Mouse (Mus musculus) c-Kit-positive CD71-positive TER-119-negative erythroid progenitor cells, embryonic 14.5 days (primary cell): ENCODE measurements around the gene Hoxa11.

Source experiments
- DNase-seq: peaks from one replicate; pipeline ENCODE4 v3.0.0-alpha.2; 2013; ENCODE audit warnings: low read depth

Hoxa11 gene

DNA sequence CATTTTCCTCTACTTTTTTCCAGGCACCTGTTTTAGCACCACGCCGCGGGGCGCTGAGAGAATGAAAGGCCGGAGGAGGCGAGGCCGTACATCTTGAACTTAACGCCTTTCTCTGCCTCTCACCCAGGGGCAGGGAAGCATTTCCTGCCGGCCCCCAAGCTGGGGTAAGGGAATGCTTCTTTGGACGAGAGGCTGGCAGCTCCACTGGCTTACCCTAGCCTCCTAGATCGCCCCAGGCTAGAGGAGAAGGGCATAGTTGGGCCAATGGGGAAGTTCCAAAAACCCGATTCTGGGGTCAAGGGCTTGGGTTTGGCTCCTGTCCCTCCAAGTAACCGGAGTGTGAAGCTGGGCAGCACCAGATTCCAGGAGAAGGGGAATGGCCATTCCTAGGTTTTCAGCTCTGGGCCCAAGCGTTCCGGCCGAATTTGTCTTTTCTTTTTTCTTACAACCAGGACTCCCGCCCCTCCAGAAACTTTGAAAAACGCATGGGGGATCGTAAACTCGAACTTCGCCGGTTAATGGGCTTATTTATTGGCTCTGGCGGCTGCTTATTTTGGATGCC, 12.5 kb downstream of the Hoxa11 start:
- DNase-seq = no peak

DNA sequence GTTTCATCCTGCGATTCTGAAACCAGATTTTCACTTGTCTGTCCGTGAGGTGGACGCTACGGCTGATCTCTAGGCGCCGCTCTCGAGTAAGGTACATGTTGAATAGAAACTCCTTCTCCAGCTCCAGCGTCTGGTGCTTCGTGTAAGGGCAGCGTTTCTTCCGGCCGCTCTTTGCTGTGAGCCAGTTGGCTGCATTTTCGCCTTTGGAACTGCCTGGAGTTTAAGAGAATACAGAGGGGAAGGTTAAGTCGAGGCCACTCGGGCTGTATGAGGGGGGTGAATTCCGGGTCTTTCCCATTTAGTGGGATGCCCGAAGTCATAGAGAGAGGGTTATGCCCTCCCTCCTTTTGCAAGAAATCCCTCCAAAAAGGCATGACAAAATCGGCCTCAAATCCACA, 13.0 kb downstream of the Hoxa11 start:
- DNase-seq = no peak

DNA sequence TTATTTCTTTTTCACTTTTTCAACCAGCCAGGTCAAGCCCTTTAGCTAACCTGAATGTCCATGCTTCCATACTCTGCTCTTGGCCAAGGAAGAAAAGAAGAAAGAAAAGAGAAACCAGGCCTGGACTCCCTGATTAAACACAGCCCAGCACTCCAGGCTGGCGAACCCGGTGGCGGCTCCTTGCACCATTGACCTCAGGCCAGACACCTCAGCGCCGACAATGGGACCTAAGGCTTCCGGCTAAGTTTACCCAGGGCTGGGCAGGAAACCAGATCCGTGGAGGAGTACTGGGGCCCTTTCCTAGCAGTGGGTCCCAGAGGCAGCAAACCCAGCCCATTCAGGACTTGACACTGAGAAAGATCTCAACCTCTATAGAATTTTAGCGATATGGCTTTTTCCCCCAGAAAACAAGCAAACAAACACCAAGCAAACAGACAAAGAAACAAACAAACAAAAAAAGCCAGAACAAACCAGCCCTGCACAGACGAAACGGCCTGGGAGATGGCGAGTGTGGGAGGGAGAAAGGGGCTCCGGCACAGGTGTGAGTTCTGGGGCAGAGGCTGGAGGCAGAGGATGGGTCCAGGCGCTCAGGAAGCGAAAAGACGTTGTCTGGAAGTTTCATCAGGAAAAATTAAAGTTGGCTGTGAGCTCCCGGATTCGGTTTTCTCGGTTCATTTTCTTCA, 13.6 kb downstream of the Hoxa11 start:
- no peak for DNase-seq

DNA sequence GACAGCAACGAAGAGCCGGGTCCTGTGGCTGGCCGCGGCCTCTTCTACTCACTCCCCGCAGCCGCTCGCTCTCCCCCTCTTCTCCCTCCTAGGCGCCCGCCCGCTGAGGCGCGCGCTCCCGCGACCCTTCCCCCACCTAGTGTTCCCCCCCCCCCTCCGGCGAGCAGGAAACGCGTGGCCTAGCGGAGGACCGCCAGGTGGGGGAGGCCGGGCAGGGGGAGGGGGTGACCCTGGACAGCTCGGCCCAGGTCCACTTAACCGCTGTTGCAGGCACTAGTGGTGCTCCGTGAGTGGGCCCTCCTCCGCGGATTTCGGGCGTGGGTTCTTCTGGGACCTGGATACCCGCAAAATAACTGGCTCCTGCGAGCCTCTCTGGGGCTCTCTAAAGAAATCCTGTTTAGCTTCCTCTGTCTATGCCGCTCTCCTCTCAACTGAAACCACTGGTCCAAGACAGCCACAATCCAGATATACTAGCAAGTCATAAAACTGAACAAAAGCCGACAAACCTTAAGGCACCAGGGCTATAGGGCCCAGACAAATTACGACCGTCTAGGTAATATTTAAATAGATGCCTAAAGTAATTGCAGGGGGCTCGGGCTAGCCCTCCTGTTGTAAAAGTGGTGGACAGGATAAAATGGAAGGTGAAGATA, 15.0 kb downstream of the Hoxa11 start, which contains the start of gene Hoxa9:
TSS of gene Hoxa9 (minus strand) at position 574 of the 650 bp plus-strand sequence.
- no peak for DNase-seq

DNA sequence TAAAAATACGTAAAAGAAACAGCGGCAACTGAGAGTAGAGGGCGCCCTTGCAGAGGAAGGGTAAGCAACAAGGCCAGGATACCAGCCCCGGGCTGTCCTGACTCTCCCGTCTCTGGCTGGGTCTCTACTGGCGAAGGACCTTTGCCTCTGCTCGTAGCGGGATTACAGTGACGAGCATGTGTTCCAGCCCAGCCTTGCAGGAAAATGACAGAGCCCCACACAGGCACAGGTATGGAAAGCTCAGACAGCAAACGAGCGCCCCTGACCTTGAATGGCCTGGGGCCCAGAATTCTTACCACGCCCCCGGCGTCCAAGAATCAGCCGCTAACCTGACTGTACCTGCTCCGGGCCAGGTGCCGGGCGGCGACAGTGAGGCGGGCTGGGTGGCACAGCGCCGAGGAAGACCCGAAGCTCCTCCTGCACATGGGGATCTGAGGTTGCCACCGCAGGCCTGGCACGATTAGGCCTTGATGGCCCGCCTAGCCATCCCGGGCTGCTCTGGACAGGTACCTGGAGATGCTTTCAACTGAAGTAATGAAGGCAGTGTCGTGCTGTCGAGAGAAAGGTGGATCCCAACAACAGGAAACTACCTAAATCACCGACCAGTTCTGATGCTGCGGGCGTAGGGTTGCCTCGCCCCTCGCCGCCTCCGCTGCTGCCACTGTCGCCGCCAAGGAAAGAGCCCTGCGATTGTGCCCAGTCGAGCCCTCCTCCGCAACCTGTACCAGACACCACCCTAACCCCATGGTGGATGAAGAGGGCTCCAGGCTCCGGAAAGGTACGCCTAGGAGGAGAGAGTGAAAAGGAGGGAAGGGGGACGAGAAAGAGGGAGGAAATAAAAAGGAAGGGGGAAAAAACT, 15.8 kb downstream of the Hoxa11 start:
- DNase-seq = no peak

DNA sequence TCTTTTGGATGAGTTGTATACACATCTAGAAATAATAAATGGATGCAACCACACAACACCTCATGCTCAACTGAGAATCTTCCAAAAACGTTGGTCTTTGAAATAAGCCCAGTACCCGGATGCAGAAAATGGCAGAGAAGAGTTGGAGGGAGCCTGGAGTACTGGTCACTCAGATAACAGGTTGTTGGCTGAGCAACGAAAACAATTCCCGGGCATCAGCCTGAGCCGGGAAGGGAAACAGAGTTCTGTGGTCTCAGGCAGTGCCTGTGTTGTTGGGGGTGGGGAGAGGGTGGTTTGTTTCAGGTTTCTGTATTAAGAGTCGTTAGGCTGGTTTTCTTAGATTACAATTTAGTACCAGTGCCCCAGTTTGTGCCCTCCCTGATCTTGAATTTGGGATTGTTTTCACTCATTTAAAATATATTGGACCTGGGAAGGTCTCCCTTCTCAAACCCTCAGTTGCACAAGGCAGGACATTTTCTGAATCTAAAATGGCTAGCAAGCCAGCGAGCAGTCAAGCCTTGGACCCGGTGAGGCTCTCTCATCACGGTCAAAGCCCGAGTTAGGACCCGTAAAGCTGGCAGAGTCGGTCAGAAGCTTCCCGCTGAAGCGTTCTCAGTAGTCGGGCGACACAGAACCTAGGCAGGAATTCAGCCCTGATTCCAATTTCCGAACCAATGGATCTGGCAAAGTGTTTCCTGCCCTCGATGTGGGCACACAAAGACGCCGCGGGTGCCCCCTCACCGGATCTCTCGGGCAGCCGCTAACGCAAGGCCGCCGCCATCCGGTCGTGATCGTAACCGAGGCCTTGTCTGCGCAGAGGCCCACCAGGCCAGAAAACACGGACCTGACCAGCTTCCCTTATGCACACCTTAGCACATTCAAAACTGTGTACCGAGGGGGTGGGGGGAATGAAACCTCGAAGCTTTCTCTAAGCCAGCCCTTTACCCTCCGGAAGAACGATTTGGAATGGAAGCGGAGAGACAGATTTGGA, 16.8 kb downstream of the Hoxa11 start:
- DNase-seq = no peak

DNA sequence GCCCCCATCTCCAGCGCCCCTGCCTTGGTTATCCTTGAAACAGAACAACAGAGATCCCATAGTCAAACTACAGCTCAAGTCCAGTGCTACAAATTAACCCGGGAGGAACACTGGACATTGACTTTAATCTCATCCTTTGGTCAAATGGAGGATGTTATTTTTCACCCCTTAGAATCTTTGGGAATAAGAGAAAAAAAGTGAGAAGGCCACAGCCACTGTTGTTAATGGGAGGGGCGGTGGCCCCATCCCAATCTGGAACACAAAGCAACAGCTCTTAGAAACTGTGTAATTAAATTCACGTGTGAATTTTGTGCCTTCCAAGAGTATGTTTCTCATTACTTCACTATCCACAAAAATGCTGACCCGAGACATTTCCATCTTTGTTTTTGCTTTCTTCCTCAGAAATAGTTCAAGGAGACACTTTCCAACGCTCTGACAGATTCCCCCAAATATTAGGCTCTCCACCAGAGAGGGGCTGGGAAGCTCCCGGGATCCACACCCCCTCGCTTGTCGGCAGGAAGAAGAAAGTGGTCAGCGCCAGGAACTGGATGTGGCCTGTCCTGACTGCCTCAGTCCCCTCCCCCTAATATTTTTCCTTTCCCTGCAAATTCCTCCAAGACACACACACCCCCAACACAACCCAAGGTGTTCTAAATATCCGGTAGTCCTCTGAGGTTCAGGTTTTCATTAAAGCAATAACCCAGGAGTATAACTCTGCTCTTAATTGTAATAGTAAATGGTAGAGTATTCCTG, 18.0 kb downstream of the Hoxa11 start:
- no peak for DNase-seq

DNA sequence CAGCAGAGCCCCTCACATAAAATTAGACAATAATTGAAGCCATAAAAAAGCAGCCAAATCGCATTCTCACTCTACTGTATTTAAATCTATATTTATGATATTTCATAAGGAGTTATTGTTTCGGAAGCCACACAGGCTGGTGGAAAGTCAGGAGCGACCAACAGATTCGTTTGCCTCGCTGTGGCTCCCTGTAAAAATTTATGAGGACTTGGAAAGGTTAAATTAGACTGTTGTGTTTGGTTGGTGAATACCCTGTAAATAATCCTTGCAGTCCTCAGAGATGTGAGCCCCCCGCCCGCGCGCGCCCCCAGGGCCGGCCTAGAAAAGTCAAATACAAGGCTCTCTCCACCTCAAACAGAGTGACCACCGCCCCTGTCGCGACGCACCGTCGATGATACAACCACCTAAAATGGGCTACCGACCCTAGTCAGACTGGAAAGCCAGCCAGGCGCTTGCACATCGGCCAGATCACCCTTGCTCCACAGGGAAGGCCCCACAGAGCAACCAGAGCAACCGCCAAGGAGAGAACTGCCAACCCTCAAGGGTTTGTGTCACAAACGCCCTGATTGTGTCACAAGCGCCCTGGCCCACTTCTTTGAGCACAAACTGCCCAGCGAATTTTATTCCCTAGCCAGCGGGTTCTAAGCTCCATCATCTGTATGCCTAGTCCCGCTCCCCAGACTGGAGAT, 18.9 kb downstream of the Hoxa11 start:
- no peak for DNase-seq

DNA sequence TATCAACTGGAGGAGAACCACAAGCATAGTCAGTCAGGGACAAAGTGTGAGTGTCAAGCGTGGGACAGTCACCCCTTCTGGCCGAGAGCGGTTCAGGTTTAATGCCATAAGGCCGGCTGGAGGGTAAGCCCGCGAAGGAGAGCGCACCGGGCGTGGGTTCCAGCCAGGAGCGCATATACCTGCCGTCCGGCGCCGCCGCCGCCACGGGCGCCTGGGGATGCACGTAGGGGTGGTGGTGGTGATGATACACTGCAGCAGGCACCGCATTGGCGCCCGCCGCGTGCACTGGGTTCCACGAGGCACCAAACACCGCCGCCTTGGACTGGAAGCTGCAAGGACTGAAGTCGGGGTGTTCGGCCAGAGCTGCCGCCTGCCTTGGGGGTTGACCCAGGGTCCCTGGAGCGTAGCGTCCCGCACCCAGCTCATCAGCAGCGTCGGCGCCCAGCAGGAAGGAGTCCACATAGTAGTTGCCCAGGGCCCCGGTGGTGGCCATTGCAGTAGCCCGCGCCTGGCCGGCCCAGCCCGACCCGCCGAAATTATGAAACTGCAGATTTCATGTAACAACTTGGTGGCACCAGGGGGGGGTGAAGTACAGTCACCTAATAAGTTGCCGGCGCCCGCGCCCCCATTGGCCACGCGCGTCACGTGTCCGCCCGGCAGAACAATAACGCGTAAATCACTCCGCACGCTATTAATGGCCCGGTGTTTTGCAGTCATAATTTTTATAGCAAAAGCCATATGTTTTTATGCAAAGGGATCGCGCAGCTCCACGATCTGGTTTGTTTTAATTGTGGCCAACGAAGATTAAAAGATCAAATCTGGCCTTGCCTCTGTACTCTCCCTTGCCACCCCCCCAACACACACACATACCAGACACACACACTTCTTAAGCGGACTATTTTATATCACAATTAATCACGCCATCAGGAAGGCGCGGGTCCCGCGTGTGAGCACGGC, 19.7 kb downstream of the Hoxa11 start:
- DNase-seq = no peak

DNA sequence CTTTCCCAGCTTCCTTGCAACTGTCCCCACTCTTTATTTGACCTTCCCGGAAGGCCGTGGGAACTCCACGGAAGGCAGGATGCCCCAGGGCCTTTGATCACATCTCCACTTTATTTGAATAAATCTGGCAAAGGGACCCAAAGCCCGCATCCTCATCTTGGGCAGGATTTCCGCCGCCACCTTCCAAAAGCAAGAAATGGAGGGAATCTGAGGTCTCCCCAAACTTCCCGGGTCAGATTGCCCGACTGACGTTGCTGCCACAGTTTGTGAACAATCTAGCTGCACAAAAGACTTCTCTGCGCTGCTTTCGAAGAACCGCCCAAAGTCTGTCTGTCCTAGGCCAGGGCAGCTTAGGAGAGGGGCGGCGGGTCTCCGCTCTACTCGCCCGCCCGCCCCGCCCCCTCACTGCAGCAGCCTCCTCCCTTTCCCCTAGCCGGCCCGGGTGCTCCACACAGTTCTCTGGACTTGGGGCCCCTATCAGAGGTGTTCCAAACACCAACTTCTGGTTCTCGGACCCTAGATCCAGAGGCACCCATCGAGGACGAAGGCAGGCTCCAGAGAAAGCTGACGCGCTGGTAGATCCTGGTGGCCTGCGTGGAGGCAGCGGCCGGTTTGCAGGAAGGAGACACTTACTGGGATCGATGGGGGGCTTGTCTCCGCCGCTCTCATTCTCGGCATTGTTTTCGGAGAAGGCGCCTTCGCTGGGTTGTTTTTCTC, 20.6 kb downstream of the Hoxa11 start:
- no peak for DNase-seq

DNA sequence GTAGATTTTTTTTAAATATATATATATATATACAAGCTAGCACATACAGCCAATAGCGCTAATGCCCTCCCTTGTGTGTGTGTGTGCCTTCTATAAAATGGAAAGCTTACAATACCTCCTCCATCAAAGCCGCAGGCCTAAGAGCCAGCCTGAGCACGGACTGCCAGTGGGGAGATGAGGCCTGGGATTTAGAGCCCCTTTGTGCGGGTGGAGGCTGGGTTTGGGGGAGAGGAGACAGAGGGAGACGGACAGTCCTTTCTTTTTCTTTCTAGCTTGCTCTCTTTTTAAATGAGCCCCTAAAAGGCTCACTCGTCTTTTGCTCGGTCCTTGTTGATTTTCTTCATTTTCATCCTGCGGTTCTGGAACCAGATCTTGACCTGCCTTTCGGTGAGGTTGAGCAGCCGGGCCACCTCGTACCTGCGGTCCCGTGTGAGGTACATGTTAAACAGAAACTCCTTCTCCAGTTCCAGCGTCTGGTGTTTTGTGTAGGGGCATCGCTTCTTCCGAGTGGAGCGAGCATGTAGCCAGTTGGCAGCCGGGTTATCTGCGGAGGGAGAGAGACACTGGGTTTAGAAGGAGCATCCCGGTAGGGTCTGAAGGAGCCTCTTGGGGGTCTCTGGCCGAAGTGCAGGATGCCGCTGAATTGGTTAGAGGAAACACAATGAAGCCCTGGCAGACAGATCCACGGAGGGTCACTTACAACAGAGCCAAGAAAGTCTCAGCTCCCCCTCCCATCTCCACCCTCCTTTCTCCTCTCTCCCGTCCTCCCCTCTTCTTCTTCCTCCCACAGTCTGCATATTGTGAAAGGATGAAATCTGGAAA, 21.5 kb downstream of the Hoxa11 start:
- DNase-seq = no peak

DNA sequence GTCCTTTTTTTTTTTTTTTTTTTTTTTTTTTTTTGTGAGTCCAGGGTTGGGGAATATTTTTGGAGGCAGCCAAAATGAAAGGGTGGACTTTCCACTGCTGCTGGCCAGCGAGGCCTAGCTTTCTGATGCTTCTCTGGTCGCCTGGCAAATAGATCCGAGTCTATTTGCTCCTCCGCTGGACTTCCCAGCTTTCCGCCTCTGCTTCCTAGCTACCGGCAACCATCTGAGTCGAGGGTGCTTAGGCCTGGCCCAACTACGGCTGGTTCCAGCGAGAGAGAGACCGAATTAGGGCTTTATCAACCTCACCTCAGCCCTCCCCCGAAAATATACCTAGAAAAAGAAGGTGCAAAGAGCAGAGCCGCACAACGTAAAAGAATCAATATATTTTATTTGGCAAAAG, 22.9 kb downstream of the Hoxa11 start:
- DNase-seq = no peak

DNA sequence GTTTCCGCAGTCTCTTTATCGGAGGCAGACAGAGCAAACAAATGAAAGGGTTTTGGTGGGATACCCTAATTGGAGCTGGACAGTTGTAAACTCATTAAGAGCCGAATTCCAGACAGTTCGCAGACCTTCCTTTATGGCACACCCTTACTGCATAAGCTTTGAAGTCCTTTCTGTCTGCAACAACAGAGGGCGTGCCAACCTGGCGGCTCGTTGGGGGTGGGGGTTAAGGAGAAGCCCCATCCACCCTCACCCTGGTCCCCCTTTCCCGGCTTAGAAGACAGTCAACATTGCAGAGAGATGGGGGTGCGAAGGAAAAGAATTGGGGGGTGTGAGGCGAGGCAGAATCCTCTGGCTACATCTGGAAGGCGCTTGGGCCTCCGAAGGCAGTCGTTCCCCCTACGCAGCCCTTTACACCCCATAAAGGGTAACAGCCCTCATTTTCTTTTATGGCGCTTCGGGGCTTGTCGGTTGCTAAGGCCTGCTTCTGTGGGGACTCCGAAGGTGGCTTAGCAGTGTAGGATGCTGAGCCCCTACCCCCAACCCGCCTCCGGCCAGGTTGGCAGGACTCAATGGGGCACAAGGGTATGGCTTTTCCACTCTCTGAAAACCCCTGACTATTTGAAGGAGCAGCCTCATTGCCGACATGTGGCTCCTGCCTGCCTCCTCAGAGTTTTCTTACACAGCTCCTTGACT, 23.5 kb downstream of the Hoxa11 start:
- DNase-seq = no peak

DNA sequence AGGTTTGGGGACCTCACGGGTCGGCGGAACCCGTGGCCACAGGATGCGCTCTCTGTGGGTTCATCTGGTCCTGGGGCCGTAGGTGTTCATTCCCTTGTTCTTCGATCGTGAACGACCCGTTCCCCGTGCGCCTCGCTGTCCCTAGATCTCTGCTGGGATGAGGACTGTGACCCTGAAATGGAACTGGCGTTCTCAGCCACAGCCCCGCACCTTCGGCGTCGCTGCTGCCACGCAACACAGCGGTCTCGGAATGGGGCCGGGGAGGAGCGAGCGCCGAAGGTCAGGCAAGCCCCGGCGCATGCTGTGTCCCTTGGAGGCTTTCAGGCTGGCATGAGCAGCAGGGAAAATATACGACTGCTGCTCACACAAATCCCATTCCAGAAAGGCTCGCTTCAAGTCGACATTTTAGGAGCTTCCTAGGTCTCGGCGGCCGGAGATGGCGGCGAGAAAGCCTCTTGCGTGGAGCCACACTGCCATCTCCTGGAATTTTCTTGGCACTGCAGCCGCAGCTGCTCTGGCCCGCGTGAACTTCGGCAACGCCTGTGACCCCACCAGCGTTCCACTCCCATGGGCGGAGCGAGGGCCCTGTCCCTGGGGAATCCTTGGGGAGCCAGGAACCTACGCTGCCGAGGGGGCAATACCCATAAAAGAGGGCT, 24.1 kb downstream of the Hoxa11 start, which contains the start of gene Hoxa7:
TSS of gene Hoxa7 (minus strand) at position 518 of the 656 bp plus-strand sequence.
- peak; percentile 39 for DNase-seq

DNA sequence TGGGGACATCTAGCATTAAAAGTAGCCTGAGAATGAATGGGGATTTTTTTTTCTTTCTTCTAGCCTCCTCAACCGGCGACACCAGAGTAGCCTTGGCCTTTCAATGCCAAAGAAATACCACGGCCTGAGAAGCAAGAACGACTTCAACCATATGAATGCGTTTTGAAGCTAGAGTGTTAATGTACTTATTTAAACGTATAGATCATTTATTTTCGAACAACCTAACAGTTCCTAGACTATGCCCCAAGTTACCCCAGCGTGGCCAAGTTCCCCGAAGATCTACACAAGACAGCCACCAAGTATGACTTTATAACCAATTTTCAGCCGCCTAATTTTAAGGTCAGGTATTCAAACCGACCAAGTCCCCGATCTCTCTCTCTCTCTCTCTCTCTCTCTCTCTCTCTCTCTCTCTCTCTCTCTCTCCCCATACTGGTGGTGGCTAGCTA, 24.7 kb downstream of the Hoxa11 start:
- DNase-seq = no peak
